Mouse (Mus musculus) layer of hippocampus, postnatal 36 days (tissue): ENCODE data around the gene Narfl. TPM values are rescaled to one million over a fixed set of nuclear protein-coding genes. Genes with fewer than 3 reads are reported as not detected.
A peak's percentile ranks its signal among the peaks of the same experiment; 100 is the strongest.

Source experiments
- DNase-seq, 2 experiments: peaks; one replicate each; pipeline ENCODE4 v3.0.0; 2022
- total RNA-seq, 2 experiments: library from RNA; stranded (reverse); gene quantifications; 2 replicates each; pipeline ENCODE4 v1.2.3; 2021

Gene Narfl
- total RNA-seq, 2 experiments from 2014 or later, result 35.1 to 37.5 TPM

DNA sequence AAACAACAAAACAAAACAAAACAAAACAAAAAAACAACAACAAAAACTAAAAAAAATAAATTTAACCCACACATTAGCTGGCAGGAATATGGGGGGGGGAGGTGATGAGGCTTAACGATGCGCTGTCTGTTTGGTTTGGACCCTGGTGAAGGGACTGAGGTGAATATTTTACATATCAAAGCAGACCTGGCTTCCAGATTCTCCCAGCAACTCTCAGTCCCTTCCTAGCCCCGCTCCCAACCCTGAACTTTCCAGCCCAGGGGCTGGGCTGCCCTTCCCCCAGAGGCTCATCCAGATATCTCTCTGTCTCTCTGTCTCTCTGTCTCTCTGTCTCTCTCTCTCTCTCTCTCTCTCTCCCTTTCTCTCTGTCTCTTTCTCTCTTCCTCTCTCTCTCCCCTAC, 11.0 kb upstream of the Narfl start:
- no peak for DNase-seq

DNA sequence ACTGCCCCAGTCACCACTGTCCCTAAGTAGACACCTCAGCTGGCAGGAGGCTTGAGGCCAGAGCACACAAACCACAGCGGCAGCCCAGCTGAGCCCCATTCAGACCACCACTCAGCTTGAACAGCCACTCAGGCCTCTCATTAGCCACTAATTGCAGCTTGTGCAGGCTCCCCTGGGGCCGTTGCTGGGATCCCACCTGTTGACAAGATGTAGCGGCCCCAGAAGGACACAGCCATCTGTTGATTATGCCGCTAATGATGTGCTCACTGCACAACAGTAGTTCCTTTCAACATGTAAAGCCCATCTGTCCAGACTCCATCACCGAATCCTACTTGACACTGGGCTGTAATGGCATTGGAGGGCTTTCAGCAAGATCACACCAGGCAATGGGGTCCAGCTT, 7.7 kb upstream of the Narfl start:
- DNase-seq, result no peak

DNA sequence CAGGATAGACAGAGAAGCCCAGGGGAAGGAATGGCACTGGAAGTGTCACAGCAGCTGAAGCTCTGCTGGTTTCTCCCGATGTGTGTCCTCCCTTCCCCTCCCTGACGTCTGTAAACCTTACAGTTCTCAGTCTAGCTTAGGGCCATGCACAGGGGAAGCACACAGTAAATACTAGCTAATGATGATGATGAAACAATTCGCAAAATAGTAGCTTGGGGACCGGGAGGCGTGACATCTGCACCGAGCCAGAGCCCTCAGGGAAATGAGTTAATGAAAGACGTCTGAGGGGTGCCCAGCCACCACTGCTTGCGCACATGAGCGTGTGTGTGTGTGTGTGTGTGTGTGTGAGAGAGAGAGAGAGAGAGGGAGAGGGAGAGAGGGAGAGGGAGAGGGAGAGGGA, 4.2 kb upstream of the Narfl start:
- DNase-seq, result no peak

DNA sequence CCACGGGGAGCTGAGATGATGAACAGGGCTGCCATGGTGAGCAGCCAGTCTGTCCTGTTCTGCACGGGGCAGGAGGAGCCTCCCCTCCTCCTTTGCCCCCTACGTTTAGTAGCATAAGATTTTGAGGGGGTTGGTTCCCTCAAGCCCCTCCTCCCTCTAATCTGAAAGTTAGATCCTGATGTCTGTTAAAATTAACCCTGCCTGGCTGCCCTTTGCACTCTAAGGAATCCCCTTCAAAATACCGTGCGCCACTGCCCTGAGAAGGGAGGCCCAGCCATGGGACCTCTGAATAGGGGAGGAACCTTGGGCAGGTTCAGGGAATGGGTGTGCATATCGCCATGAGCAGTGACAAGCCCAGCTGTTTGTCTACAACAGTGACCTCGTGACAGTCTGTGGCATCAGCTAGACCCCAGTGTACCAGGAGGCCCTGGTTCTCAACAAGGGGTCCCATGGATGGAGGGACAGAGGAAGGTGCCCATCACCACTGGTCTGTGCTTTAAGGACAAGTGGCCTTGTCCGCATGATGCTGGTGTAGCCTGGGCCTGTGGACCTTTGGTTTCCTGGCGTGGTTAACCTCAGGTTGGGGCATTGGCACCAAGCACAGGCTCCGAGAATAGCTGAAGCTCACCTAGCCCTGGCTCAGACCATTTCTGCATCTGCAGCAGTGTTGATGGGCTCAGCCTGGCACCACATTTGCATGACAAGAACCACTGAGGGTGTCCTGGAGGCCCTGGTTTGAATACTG, 1.9 kb downstream of the Narfl start:
- no peak for DNase-seq

DNA sequence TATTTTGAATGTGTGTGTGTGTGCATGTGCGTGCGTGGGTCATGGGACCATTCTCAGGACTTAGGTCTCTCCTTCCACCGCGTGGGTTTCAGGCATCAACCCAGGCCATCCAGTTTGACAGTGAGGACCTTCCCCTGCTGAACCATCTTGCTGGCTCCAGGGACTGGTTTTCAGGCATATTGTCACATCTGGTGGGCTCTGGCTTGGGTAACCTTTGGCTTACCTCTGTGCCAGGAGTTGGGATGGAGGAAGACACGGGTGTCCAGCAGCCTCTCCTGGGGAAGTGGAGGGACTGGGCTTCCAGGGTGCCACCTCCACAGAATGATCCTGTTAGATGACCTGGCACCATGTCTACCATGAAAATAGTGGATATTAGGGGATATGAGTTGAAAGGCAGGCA, 4.4 kb downstream of the Narfl start:
- no peak for DNase-seq

DNA sequence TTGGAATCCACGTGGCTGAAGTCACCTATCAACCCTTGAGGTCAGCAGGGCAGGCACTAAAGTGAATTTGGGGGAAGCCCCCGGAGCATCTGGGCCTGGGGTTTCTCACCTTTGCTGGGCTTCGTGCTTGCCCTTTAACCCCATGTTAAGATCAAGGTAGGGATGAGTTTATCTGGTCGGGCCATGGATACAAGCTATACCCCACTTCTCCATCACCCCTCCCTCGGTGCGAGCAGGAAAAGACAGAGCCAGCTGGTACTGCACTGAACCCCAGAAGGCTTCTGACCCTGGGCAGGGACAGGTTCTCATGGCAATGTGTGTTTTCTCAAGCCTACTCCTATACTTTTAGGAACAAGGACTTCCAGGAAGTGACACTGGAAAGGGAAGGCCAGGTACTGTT, 7.8 kb downstream of the Narfl start:
- DNase-seq, result no peak

DNA sequence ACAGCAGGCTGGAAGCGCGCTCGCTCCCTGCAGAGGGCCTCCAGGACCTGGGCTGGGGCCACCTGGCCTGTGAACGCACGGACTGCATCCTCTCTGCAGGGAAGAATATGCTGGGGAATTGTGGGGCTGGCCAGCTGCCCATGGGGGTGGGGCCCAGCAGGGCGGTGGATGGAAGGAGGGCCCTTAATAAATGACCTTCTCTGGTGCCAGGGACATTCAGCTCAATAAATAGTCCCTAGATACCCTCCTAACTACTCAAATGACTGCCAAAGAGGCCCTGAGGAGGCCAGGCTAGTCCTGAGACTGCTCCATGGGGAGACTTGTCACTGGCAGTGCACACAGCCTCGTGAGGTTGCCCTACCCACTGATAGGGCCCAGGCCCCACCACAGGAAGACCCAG, 9.5 kb downstream of the Narfl start:
- DNase-seq, result peak in 1 of 2 experiments; percentile 26

DNA sequence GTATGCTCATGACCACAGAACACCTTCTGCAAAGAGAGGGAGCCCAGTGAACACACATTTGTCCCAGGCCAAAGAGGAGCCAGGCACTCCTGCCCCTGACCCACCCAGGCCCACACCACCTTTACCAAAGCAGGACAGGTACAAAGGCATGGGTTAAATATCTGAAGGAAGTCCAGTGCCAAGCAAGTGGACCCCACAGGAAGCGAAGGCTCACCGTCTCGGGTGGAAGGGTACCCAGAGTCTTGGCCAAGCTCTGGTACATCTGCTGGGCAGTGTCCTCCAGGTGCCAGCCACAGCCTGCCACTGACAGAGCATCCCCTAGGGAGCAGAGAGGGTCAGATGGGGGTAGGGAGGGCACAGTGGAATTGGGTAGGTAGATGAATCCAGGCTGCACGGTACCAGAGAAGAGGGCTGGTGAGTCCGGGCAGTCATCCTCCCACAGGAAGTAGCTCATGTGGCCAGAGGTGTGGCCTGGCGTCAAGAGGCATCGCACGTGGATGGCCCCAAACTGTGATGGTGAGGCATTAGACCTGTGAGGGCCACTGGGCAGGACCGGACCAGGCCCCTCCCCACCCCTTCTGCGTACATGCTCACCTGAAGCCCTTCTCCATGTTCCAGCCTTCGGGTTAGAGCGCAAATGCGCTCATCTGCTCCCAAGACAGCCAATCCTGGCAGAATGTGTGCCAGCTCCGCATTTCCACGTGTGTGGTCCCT, 10.4 kb downstream of the Narfl start:
- DNase-seq, result no peak

DNA sequence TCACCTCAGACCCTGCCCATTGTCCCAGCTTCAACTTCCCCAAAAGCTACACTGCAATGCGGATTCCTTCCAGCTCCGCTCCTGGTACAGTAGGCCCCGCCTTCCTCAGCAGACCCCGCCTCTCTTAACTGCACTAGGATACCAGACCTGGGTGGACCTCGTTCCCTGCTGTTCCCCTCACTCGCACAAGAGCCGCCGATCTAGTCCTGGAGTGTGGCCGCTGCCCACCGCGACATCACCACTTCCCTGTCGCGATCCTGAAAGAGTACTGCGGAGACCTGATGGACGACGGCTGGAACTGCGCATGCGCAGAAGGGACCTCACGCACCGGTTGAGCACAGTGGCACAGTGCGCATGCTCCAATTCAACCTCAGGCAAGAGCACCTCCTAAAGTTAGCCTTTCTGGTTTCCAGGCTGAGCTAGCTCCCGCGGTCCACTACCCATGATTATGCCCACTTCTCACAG, 11.7 kb downstream of the Narfl start, which contains the start of gene Haghl:
Haghl (minus strand) TSS at position 393 of the 465 bp plus-strand sequence.
- DNase-seq, result peak; percentile 94 to 95

DNA sequence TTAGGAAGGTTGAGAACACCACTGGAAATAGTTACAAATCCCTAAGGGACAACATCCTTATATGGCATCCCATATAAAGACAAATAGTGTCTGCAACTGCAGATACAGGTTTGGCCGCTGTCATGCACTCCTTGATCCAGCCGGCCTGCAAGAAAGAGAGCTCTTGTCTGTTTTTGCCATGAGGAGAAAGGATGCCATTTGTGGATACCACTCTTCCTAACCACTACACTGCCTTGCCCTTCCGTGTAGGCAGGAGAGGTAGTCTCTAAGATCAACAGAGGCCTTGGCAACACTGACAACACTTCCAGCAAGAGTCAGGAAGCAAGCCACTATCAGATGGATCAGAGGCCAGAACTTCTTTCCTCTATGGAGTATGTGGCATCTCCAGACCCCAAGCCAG, 12.7 kb downstream of the Narfl start, which contains the start of gene Ccdc78:
Ccdc78 (plus strand) TSS at position 301 of the 400 bp plus-strand sequence.
- DNase-seq, result no peak

DNA sequence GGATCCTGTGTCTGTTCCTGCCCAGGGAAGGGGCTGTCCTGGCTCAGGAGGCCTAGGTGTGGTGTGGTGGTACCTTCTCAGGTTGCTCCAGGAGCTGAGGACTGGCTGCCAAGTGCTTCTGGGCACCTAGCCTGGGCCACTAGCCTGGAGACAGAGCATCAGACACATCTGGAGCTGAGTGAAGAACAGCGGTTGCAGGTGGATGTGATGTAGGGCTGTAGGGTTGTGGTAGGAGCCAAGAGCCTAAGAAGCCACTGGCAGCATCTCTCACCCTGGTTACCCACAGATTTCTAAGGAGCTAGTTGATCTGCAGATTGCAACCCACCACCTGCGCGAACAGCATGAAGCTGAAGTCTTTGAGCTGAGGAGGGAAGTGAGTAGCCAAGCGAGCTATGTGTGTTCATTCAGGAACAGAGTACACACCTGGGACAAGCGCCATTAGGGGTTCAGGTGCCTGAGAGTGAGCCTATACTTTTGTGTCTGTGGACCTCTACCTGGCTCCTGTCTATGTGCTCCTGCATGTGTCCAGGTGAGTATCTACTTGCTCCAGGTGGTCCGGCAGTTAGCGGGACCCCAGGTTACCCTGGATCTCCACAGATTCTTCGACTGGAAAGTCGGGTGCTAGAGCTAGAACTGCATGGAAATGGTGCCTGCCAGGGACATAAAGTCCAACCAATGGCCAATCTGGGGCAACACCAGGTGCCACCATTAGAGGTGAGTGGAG, 13.4 kb downstream of the Narfl start:
- no peak for DNase-seq

DNA sequence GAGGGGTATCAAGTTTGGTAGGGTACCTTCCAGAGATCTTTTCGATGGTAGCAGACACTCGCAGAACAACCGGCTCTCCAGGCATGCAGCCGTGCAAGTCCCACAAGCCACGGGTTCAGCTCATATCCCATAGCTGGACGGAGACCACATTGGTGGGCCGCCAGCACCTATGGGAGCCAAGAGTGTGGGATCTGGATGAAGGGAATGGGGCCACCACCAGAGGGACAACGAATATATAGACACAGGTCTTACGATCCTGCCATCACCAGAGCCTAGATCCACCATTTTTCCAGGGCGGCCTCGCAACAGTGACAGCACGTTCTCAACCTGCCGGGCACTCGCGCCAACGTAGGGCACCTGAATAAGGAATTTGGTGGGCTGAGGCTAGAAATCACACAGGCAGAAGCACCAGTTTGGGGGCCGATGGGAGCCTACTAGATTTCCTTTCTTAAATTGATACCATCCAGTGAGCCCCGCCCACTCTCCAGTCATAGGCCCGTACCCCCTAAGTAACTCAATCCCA, 17.8 kb downstream of the Narfl start:
- DNase-seq, result no peak

DNA sequence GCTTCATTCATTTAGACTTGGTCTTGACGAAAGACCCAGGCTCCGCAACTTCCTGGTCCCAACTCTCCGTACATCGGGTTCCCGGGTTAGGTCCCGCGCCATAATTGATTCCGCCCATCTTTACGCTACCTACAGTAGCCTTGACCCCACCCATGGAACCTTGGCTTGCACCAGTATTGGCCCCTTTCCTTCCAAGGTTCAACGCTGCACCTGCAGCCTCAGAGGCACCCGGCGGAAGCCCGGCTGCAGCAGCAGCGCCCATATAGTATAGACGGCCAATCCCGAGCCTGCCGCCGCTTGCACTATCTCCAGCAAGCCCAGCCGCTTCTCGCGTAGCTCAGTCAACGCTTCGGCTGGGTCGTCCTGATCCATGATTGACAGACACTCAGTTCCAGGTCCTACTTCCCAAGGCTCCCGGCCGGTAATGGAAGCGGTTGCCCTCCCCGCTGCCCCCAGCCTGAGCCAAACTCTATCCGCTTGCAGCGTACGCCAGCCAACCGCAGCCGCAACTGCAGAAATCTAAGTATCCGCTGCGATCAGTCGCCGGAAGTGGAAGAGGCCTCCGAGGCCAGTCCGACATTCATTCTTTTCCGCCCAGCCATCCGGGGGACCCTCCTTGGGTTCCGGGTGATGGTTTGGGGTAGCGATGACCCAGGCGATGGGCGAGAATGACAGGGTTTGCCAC, 18.4 kb downstream of the Narfl start:
- peak; percentile 87 to 88 for DNase-seq

DNA sequence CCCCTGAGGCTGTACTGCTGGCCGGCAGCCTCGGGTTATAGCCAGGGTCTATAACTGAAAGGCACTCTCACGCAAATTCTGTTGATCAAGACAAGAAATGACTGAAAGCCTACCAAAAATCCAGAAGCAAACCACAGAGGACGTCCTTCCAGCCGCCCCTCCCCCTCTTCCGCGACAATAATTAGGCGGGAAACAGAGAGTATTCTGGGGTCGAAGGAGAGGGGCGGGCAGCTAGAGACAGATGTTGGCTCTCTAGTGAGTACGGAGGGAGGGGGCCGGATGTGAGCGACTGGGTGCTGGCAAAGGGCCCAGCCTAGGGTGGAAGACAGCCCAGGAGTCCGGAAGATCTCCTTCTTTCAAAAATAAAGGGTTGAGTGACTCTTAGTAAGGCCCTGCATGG, 19.0 kb downstream of the Narfl start, which contains the start of gene Fam173a:
Fam173a (minus strand) TSS at position 287 of the 400 bp plus-strand sequence.
- peak; percentile 67 for DNase-seq

DNA sequence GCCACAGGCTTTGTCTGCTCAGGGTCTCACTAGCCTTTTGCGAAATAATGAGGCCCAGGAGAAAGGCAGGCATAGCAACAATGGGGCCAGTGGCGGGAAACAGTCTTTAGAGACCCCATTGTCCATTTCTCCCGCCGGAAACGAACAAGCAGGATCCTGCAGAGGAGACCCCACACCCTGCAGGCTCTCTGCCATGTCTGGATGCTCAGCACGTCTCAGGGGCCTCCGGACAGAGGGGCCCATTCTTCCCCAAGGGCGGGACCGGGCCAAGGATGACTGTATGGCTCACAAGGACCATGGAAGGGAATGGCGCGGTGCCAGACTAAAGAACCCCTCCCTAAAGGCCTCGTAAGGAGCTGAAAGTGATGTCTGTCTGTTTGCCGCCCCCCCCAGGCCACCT, 20.6 kb downstream of the Narfl start:
- DNase-seq, result no peak

DNA sequence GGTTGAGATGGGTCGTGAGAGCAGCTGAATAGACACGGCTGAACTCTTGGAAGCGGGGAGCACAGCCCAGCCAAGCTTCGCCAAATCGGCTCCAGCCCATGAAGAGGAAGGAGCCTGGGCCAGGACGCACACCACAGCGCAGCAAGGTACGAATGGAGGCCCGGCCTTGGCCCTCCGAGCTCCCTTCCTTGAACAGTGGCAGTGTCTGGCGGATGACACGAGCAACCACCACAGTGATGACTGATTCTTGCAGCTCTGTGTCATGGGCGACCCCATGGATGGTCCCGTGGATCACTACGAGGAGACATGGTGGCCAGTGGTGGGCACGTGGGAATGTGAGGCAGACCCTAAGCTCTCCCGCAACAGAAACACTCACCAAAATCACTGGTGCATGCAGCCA, 21.4 kb downstream of the Narfl start:
- no peak for DNase-seq

DNA sequence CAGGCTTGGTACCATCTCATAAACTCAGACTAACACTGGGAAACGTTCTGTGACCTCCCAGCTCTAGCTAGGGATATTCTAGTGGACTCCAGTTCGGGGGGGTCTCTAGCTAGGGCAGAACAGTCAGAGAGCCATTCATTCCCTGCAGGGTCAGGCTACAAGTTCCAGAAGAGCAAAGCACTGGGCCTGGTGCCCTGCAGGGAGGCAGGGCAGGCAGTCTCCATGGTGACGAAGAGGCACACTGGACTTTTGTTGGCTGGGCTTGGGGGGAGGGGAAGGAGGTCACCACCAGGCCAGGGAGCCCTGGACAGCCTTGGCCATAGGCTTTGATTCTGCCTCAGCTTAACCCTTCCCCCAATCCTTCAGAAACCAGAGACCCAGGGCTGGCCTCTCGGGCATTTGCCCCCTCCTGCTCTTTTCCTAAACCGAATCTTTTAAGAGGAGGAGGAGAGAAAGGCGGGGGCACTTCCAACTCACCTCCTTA, 22.1 kb downstream of the Narfl start, which contains the start of gene AC134908.4:
AC134908.4 (minus strand) TSS at position 51 of the 484 bp plus-strand sequence.
- DNase-seq, result peak; percentile 59 to 70

DNA sequence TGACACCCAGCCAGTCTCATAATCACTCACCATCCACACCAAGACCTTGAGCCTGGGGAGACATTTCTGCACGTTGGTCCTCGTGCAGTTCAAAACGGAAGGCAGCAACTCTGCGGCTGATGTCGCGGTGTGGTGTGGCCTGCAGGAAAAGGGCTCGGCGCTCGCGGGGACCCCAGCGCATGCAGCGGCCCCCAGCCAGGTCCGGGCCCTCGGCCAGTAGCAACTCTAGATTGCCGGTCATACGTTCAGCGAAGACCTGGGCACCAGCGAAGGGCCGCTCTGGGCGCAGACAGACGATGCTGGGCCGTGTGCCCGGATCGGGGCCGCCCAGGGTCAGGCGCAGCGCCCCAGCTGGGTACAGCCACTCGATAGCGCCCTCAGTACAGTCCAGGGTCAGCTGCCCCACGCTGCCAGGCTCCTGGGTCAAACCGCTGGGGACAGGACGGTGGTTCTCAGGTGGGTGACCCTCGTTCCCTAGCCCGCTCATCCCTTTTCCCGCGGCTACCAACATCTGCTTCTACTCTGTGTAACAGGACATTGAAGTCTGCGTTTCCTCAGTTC, 22.7 kb downstream of the Narfl start:
- no peak for DNase-seq

DNA sequence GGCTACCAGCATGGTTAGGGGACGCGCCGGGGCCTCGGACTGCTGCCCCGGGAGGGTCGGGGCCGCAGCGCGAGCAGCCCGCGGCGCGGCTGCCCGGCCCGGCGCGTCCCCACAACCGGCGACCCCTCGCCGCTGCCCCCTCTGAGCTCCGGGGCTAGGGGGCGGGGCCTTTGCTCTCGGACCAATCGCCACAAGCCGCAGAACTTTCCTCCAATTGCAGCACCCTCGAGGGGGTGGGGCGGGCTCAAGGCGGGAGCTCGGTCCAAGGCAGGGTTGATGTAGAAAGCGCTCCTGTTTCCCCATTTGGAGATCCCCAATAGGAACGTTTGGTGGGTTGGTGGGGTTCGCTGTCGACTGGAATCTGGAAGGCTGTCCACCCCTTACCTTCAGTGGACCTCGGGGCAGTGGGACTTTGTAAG, 23.4 kb downstream of the Narfl start, which contains the start of gene Metrn:
Metrn (minus strand) TSS at position 186 of the 419 bp plus-strand sequence.
- peak; percentile 65 to 73 for DNase-seq

DNA sequence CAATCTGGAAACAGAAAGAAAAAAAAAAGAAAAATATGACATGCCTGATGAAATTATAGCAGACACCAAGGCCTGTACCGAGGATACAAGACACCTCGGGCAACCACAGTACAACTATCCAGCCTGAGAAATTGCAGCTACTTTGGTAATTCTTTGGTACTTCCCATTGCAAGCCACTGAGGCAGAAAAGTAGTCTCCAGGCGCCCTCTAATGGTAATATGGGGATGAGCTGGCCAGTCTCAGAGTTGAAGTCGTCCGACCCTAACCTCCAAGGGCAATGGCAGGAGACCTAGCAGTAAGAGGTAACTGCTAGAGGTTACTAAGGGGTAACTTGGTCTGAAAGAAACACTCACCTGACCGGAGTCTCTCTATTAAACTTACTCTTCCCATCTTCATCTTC, 27.5 kb downstream of the Narfl start:
- peak in 1 of 2 experiments; percentile 66 for DNase-seq

DNA sequence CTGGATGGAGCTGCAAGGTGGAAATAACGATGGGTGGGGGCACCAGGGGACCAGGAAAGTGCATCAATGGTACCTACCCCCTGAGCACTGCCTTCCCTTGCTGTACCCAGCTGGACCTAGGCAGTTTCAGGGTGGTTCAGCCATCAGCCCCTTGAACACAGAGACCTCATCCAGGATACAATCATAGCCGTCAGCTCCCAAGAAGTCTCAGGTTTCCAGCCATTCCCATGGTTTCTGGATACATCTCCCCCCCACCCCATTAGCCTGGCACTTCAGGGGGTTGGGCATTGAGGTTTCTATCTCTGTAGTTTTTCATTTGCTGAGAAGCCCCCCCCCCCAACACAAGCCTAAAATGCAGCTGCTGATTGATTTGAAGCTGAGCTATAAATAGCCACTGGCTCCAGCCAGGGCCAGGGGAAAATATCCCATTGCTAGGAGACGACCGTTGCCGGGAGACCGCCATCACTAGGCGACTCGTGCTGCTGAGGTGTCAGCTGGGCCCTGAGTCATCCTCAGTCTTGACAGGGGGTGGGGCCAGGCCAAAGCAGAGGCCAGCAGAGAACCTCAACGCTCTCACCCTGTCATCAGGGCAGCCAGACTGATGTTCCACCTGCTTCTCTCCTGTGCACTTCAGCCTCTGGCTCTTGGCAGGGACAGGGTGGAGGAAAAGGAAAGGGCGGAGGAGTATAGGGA, 29.4 kb downstream of the Narfl start:
- peak; percentile 83 to 87 for DNase-seq
